Mouse (Mus musculus): Measurements from ENCODE around the gene Zfp775.
A peak's percentile ranks its signal among the peaks of the same experiment; 100 is the strongest.

The Zfp775 gene

DNA sequence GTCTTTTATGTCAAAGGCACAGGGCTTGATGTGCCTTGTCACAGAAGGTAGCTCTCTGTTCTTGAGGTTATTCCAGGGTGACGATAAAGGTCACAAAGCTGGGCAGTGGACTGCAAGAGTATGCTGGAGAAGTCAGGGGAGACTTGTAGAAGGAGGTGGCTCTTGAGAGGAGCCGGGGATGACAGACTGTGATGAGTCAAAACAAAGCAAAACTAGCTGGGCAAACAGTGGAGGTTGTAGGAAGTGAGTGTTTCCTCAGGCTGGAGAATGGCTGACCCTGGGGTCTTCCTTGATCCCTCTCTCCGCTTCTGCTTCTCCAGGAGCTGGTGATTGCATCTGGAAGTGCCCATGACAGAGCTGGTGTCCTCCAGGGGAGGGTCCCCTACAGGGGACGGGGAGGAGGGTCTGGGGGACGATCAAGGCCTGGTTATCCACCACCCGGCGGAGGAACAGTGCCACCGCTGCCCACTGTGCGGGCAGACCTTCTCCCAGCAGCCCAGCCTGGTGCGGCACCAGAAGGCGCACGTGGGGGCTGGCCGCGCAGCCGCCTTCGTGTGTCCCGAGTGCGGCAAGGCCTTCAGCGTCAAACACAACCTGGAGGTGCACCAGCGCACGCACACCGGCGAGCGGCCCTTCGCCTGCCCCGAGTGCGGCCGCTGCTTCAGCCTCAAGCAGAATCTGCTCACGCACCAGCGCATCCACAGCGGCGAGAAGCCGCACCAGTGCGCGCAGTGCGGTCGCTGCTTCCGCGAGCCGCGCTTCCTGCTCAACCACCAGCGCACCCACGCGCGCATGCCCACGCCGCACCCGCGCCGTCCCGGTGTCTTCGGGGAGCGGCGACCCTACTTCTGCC is 27.2 kb downstream of the Zfp775 start:
- peak; percentile 22 to 73 for DNase-seq

DNA sequence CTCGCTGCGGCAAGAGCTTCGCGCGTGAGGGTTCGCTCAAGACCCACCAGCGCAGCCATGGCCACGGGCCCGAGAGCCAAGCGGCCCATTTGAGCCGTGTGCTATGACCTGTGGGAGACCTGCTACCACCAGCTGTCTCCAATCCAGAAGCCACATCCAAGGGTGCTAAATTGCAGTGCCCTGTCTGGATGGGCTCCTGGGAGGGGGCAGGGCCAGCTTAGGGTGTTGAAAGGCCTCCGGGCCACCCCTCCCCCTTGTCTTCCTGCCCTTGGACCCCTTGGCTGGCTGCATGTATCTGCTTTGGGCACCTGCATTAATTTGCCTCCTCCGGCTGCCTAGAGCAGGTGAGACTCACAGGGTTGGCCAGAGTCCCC is 27.8 kb downstream of the Zfp775 start:
- DNase-seq: peak; percentile 71 to 88

DNA sequence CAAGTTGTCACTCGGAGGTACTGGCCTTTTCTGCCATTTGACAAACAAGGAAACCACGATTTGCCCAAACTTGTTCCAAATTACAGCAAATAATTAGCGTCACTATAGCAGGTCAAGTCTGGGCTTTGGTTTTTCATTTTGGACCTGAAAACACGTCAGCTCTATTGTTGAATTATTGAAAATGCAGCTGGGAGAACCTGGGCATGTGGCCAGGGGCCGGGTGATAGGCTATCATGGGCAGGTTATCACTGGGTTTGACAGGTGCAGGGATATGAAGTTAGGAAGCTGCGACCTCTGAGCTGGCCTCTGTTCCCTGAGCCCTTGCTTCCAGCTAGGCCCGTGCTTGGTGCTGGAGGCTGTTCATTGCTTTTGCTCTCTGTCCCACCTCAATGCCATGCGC is 29.0 kb downstream of the Zfp775 start:
- no peak for DNase-seq

DNA sequence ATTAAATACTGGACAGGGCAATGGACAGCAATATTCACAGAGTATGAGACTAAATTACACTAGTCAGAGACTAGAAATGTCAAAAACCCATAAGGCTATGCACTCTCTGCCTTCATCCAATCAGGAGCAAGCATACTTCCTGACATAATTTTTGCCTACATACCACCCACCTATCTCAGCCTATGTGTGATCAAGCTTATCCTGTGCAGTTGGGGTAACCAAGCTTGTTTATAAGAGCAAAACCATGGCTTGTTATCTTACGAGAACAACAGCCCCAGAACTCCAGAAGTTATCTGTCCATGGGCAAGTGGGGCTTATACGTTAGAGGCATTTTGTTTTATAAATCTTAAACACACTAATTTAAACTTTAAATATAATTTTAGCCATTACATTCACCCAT is 33.2 kb downstream of the Zfp775 start:
- DNase-seq: no peak

DNA sequence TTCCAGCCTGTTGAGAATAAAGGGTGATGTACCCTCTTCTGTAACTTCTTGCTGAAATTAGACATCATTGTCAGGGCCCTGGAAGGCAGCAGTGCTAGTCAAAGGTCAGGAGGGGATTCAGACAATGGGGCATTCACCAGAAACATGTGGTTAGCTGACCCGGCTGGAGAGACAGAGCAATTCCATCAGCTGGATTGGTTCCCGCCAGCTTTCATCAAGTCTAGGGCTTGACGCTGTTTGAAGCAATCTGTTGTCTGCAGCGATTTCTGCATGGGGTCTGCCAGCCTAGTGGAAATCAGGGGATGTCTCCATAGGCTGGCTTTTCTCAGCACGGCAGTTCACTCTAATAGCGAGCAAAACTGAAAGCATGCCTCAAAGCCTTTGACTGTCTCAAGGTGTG is 34.7 kb downstream of the Zfp775 start:
- DNase-seq: no peak

DNA sequence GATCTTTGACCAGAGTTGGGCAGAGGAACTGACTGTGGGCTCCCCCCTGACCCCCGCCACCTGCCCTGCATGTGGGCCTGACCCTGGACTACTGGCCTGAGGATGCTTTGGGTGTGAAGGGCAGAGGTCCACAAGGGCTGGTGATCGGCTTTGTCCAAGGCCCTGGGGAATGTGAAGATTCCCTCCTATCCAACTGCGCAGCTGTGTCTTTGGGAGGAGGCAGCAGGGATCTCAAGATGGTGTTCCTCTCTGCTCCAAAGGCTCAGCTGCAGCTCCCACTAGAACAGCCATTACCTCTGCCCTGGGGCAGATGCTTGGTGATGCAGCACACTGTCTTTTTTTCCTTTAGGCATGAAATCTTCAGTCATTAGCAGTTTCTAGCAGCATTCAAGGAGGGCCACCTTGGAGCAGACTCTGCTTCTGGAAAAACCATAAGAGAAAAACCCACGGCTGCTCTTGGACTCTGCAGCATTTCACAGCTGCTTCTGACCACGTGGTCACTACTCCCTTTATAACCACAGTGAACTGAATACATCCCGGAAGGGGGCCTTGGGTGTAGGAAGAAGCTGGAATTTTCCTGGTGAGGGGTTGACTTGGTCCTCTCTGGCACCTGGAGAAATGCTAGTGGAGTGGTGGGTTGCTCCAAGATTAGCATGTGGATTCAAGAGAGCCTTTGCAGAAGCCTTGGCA is 36.1 kb downstream of the Zfp775 start:
- peak in 1 of 2 experiments; percentile 53 for DNase-seq

DNA sequence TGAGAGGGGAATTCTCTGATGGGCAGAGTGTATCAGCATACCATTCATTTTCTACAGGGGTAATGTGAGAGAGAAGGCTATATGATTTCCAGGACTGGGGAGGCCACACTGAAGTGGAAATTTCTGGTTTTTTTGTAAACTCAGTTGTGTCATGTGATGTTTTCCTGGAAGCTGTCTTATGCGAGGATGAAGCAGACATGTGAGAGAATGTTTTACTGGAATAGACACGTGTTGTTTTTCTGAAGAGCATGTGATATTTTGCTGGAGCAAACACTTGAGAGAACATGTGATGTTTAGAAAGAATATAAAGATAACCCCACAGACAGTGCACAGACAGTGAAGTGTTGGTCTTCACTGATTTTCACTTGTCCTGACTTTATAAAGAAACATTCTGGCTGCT is 36.7 kb downstream of the Zfp775 start:
- DNase-seq: no peak

DNA sequence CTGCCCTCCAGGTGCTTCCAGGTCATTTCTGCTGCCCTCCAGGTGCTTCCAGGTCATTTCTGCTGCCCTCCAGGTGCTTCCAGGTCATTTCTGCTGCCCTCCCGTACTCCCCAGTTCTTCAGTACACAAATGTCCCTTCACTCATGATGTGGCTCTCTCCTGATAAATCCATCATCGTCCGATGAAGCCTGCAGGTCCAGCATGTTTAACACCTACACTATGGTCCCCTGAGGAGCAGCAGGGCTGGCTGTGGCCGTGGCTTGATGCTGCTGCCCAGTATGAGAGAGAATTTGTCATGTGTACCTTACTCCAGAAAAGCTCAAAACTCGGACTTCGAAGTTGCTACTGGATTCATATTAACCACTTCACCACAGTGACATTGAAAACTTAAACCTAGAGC is 39.5 kb downstream of the Zfp775 start:
- DNase-seq: peak in 1 of 2 experiments; percentile 12

DNA sequence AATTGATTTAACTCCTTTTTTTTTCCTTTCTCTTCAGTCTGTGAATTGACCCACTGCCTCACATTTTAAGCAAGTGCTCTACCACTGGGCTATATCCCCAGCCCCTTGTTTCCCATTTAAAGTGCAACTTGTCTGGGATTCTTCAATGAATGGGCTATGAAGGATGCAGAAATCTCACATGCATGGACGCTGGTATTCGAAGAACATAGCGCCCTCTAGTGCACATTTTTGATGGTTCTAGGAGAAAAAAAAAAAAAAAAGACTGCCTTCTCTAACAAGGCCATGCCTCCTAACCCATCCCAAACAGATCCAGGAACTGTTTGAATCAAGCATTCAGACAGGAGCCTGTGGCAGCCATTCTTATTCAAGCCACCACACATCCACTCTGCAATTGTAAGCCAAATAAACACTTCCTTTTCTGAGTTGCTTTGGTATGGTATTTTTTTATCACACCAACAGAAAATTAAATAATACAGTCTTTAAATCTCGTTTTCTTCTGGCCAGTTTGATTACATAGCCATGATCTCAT is 41.0 kb downstream of the Zfp775 start:
- peak; percentile 29 to 78 for DNase-seq

DNA sequence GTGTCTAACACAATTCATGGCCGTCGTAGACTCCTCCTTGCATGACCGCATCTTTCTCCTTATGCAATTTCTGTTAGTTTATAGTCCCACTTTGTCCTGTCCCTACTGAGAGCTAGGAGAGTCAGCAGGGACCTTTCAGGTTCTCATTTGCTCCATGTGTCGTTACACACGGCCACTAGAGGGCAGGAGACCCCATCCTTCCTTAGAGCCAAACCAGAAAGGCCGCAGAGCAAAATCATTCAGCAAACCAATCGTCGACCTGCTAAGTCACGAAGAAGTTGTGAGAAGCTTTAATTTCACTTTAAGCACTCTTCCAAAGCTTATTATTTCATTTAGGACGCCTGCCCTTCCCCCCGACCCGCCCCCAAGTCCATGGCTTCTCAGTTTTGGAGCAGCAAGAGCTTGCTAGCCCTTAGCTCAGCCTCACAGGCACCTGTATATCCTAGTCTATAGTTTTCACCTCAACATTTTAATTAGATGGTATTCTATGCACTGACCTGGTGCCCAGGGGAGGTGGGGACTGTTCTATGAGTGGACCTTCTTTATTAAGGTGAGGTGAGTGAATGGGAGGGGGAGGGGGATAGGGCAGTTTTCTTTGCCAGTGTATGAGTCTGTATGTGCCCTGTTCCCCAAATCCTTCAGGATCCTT is 43.9 kb downstream of the Zfp775 start:
- DNase-seq: peak; percentile 85 to 90

DNA sequence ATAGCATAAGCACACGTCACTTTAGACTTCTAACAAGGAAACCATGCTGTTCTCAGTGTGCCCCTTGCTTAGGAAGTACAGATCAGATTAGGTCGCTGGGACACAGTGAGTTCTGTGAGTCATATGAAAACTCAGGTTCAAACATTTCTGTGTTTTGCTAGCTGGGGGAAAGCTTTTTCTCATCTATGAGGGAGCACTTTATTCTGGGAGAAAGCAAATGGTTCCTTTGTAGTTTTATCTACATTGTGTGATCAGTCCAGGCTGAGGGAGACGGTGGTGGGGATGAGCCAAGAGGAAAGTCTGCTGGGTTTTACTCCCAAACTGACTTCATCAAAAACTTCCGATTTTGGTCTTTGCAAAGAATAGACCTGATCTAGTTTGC is 44.4 kb downstream of the Zfp775 start:
- DNase-seq: no peak

DNA sequence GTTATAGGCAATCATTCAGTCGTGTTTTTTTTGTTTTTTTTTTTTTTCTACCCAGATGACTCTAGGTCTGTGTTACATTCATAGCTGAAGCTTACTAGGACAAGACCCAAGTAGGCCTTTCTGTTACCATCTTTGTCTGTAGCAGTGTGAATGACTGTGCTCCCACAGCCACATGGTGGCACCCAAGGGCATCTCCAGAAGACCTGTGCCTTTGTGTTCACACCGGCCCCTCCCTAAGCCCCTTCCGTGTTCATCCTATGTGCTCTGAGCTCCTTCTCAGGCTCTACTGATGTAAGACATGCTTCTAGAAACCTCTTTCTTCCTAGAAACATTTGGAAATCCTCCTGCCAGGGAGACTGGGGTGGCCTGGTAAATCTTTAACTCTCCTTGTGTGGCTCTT is 45.1 kb downstream of the Zfp775 start, which contains the start of gene Gimap8:
Gene Gimap8 (plus strand): TSS at position 240 of the 400 bp plus-strand sequence.
- peak; percentile 80 to 87 for DNase-seq

DNA sequence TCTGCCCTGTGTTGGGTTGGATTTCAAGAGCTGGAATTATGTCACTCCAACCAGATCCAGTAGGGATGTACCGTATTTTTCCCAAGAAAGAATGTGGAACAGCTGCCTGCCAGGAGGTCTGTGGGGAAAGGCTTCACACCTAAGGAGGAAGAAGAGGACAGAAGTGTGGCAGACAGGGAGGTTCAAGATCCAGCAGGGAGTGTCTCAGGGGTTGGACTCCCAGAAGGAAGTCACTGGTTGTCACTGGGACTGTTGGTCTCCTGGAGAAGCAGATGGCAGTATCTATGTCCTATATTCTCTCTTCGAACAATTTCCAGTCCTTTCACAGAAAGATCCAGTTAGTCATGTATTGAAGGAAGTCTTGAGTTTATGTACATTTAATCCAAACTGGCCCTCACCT is 45.7 kb downstream of the Zfp775 start:
- DNase-seq: no peak

DNA sequence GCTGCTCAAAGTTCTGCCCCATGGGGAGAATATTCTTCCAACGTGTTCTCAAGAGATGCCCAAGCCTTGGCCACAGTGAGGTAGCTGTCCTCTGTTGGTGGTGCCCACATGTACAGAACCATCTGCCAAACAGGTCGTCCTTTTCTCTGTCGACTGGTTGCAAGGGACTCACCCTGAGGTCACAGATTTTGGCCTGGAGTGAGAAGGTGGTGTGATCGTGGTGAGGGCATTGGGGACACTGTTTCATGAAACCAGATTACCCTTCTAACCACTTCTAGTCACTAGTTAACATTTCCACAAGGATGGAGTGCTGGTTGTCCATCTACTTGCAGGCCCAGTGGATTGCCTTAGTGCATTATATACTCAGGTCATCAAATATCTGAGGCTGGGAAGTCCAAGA is 46.9 kb downstream of the Zfp775 start:
- peak in 1 of 2 experiments; percentile 69 for DNase-seq

DNA sequence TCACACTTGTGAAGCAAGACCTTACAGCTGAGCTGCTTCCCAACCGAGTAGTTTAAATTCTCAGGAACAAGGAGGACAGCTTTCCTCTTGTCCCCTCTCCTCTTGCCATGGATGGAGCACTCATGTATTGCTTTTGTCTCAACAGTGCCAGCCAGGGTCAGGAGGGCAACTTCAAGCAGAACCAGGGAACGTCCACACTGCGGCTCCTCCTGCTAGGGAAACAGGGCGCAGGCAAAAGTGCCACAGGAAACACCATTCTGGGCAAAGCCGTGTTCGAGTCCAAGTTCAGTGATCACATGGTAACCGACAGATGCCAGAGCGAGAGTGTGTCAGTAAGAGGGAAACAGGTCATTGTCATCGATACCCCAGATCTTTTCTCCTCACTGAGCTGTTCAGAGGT is 48.2 kb downstream of the Zfp775 start:
- DNase-seq: no peak

DNA sequence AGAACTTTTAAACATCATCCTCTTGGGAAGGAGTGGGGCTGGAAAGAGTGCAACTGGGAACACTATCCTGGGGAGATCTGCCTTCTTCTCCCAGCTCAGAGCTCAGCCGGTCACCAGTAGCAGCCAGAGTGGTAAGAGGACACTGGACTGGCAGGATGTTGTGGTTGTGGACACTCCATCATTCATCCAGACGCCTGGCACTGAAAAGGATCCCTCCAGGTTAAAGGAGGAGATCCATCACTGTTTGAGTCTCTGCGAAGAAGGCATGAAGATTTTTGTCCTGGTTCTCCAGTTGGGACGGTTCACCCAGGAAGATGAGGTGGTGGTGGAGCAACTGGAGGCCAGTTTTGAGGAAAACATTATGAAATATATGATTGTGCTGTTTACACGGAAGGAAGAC is 56.9 kb downstream of the Zfp775 start:
- no peak for DNase-seq

DNA sequence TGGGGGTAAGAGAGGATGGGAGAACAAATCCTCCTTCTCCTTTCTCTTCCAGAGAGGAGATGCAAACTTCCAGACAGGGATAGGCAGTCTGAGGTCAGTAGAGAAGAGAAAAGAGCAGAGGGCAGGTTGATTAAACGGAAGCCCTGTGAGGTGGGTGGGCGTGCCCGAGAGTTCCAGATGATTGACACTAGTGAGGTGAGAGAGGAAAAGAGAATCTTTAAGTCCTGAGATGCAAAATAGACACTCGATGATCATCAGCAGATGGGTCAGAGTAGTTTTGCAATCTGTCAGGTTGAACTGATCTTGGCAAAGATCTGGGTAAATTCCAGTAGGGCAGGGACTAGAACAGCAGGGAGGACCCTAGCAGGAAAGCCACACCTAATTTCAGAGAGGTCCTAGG is 62.9 kb downstream of the Zfp775 start:
- no peak for DNase-seq

DNA sequence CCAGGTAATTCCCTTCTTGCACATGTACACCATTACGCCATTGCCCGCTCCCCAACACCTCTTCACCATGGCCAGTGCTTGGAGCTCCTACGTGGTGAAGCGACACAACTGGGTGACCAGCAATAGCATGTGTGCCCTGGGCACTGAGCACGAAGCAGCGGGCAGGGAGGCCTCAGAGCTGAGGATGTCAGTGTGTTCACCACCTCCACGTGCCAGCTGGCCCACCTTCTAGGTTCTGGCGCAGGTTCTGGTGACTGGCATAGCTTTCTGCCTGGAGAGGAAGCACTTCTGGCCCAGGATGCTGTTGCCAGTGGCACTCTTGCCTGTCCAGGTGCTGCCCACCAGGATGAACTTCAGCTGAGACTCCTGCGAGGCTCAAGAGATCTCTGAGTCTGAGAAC is 63.6 kb downstream of the Zfp775 start:
- no peak for DNase-seq

DNA sequence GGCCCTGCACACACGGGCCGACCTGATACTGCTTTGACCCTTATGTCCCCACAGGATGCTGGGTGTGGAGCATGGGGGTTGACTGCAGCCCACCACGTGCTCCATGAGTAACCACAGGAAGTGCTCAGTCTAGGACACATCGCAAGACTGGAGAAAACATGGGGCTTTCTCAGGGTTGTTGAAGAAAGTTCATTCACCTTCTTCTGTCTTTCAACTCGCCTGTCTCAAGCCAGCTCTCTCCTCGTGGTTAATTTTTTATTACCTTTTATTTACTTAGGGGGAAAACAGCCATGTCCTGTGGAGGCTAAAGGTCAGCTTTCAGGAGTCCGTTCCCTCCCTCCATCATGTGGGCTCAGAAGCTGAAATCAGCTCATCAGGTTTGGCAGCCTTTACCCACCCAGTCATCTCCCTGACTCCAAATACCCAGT is 64.3 kb downstream of the Zfp775 start:
- peak; percentile 55 to 80 for DNase-seq

DNA sequence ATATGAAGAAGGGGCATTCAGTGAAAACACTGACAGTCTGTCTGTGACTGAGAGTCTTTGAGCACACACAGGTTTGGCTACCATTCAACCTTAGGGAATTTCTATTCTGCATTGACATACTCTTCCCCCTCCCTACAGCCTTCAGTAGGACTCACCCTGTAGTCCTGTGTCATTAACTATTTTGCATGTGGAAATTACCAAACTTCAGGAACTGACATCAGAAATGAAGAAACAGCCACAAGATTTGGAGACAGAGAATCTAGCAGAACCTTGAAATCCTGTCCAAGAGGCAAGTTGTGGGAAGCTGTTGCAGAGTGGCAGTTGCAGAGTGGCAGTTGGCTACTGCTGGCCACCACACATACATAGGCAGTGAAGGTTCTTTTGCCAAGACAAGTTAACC is 66.2 kb downstream of the Zfp775 start:
- no peak for DNase-seq

DNA sequence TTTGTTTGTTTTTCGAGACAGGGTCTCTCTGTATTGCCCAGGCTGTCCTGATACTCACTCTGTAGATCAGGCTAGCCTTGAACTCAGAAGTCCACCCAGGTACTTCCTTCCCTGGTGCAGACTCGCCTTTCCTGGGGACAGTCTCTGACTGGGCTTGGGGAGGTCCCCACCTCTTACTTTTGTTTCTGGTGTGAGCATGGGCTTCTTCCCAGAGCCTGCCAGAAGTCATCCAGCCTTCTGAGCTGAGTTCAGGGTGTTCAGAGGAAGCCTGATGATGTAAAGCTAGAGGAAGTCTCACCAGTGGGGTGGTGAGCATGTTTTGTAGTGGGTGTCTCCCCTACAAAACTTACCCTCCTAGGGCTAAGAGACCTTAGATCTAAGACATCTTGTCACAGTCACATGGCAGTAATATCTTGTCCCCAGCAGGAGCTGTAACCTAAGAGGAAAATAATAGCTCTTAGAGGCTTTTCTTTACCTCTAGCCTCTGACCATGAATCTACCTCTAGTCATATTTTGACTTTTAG is 67.6 kb downstream of the Zfp775 start:
- no peak for DNase-seq

Measured in kidney, postnatal 25 days (tissue).